Mouse (Mus musculus) erythroblast, embryonic 14.5 days (primary cell): ENCODE data around the gene Cela3a.

Experiments
- GATA1 ChIP-seq: IDR thresholded peaks from 2 replicates; pipeline ENCODE4 v1.6.1; 2012; ENCODE audit warnings: low read length, inconsistent platforms, mixed read lengths
- TAL1 ChIP-seq: IDR thresholded peaks from 3 replicates; pipeline ENCODE4 v1.6.1; 2012; ENCODE audit warnings: low read length, inconsistent platforms, mixed read lengths

DNA sequence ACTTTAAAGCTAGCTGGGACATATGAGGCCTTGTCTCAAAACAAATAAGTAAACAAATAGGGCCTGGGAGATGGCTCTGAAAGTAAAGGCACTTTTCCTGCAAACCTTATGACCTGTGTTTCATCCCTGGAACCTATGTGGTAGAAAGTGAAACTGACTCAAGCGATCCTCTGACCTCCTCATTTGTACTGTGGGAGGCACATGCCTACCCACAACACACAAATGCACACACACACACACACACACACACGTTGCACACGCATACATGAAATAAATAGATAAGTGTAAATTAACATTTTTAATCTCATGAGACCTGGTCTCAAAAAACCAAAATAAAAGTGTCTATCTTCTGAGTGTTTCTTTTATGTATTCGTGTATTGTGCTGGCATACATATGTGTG is 36.3 kb upstream of the Cela3a start:
- TF ChIP-seq GATA1 (no peak), TAL1 (no peak)
